Mouse (Mus musculus): ENCODE measurements at regions not wholly inside any gene's neighbourhood (a gene's known extent, or its start where the extent isn't known, plus 50 kb on each side); places are given as distances from the start of the nearest gene placed in this dataset.

GRCm38 (mm10) chr10:46350196-46350595, 772.6 kb downstream of the Hace1 start:
- DNase-seq, result no peak

GRCm38 (mm10) chr10:46356775-46357174, 779.1 kb downstream of the Hace1 start:
- DNase-seq, result no peak

GRCm38 (mm10) chr10:46373715-46374475, 796.3 kb downstream of the Hace1 start:
- no peak for DNase-seq

GRCm38 (mm10) chr10:46374646-46375045, 797.0 kb downstream of the Hace1 start:
- DNase-seq, result no peak

- no peak for DNase-seq
Observed at GRCm38 (mm10) chr10:46397089-46397488, 819.5 kb downstream of the Hace1 start.

GRCm38 (mm10) chr10:46403883-46404282, 826.3 kb downstream of the Hace1 start:
- no peak for DNase-seq
